Mouse (Mus musculus) MEL (cell line): Measurements from ENCODE around the gene Dennd1a. TPM values are rescaled to one million over a fixed set of nuclear protein-coding genes. Genes with fewer than 3 reads are reported as not detected.

ENCODE experiments used
- DNase-seq: peaks from one replicate; pipeline ENCODE4 v3.0.0; 2011; ENCODE audit warnings: low read depth, low spot score
- H3K27ac ChIP-seq: 2 replicates; pipeline ENCODE4 v1.5.1; 2012; ENCODE audit warnings: low read depth, mild to moderate bottlenecking, control low read depth, low read length, moderate library complexity; ENCODE audit not compliant: control insufficient read depth
- H3K27me3 ChIP-seq, 2 experiments: fragments of 150-350 bp in 1 of 2; sonication (generic) in 1 of 2; 2 replicates each; pipeline ENCODE4 v1.6.1; 2012; ENCODE audit warnings: low read length in 2 of 2, mild to moderate bottlenecking in 2 of 2, improper control_type of control experiment in 1 of 2, moderate library complexity in 1 of 2; ENCODE audit not compliant: insufficient read depth in 2 of 2, control insufficient read depth in 1 of 2
- H3K36me3 ChIP-seq, 2 experiments: 2 replicates each; pipeline ENCODE4 v1.6.1; 2012 to 2014; ENCODE audit warnings: low read length in 2 of 2, improper control_type of control experiment in 1 of 2, inconsistent platforms in 1 of 2, mild to moderate bottlenecking in 1 of 2; ENCODE audit not compliant: insufficient read depth in 2 of 2, control insufficient read depth in 1 of 2
- H3K4me1 ChIP-seq, 2 experiments: fragments of 150-350 bp in 1 of 2; sonication (generic) in 1 of 2; 2 replicates each; pipeline ENCODE4 v1.6.1; 2012; ENCODE audit warnings: low read length in 2 of 2, improper control_type of control experiment in 1 of 2, mild to moderate bottlenecking in 1 of 2; ENCODE audit not compliant: insufficient read depth in 2 of 2, control insufficient read depth in 1 of 2
- H3K4me3 ChIP-seq, 2 experiments: fragments of 150-350 bp in 1 of 2; sonication (generic) in 1 of 2; 2 replicates each; pipeline ENCODE4 v1.5.1; 2012; ENCODE audit warnings: low read depth in 2 of 2, low read length in 2 of 2, mild to moderate bottlenecking in 2 of 2, moderate library complexity in 2 of 2, control low read depth in 1 of 2, improper control_type of control experiment in 1 of 2; ENCODE audit not compliant: control insufficient read depth in 1 of 2, insufficient read depth in 1 of 2
- H3K79me2 ChIP-seq: 2 replicates; pipeline ENCODE4 v1.6.1; 2012; ENCODE audit warnings: mild to moderate bottlenecking, low read length, moderate library complexity; ENCODE audit not compliant: control insufficient read depth, poor library complexity, insufficient read depth
- H3K9ac ChIP-seq: 2 replicates; pipeline ENCODE4 v1.6.1; 2012; ENCODE audit warnings: low read depth, mild to moderate bottlenecking, control low read depth, low read length, moderate library complexity; ENCODE audit not compliant: control insufficient read depth, poor library complexity, severe bottlenecking
- H3K9me3 ChIP-seq: fragments of 150-350 bp; sonication (generic); replicated peaks from 2 replicates; pipeline ENCODE4 v1.6.1; 2012; ENCODE audit warnings: mild to moderate bottlenecking, low read length, improper control_type of control experiment, moderate library complexity; ENCODE audit not compliant: insufficient read depth
- BHLHE40 ChIP-seq: IDR thresholded peaks from 2 replicates; pipeline ENCODE4 v1.6.1; 2012; ENCODE audit warnings: low read depth, mild to moderate bottlenecking, inconsistent platforms, low read length, improper control_type of control experiment, borderline replicate concordance
- CHD2 ChIP-seq: IDR thresholded peaks from 2 replicates; pipeline ENCODE4 v1.6.1; 2011; ENCODE audit warnings: low read length, improper control_type of control experiment
- E2F4 ChIP-seq: IDR thresholded peaks from 2 replicates; pipeline ENCODE4 v1.6.1; 2011; ENCODE audit warnings: low read depth, low read length, improper control_type of control experiment, borderline replicate concordance
- ELF1 ChIP-seq: IDR thresholded peaks from 2 replicates; pipeline ENCODE4 v1.6.1; 2014; ENCODE audit warnings: low read depth, mild to moderate bottlenecking, inconsistent platforms, low read length, improper control_type of control experiment, moderate library complexity
- ETS1 ChIP-seq: IDR thresholded peaks from 2 replicates; pipeline ENCODE4 v1.6.1; 2012; ENCODE audit warnings: low read depth, mild to moderate bottlenecking, inconsistent platforms, low read length, improper control_type of control experiment, moderate library complexity
- GATA1 ChIP-seq: IDR thresholded peaks from 2 replicates; pipeline ENCODE4 v1.6.1; 2011; ENCODE audit warnings: low read depth, low read length, improper control_type of control experiment
- HCFC1 ChIP-seq: IDR thresholded peaks from 2 replicates; pipeline ENCODE4 v1.6.1; 2012; ENCODE audit warnings: low read depth, mild to moderate bottlenecking, inconsistent platforms, low read length, improper control_type of control experiment, moderate library complexity
- JUND ChIP-seq: IDR thresholded peaks from 2 replicates; pipeline ENCODE4 v1.6.1; 2011; ENCODE audit warnings: low read depth, mild to moderate bottlenecking, improper control_type of control experiment, low read length
- MAFK ChIP-seq: IDR thresholded peaks from 2 replicates; pipeline ENCODE4 v1.6.1; 2011; ENCODE audit warnings: low read depth, mild to moderate bottlenecking, low read length, improper control_type of control experiment, borderline replicate concordance
- MEF2A ChIP-seq: IDR thresholded peaks from 2 replicates; pipeline ENCODE4 v1.6.1; 2014; ENCODE audit warnings: low read depth, mild to moderate bottlenecking, inconsistent platforms, low read length, improper control_type of control experiment; ENCODE audit not compliant: poor library complexity, insufficient replicate concordance, severe bottlenecking; ENCODE audit errors: extremely low read depth
- MYC ChIP-seq: IDR thresholded peaks from 2 replicates; pipeline ENCODE4 v1.6.1; 2011; ENCODE audit warnings: low read depth, mild to moderate bottlenecking, low read length, improper control_type of control experiment, moderate library complexity
- NELFE ChIP-seq: IDR thresholded peaks from 2 replicates; pipeline ENCODE4 v1.6.1; 2011; ENCODE audit warnings: low read depth, low read length, improper control_type of control experiment
- NRF1 ChIP-seq: IDR thresholded peaks from 2 replicates; pipeline ENCODE4 v1.6.1; 2014; ENCODE audit warnings: low read depth, mild to moderate bottlenecking, inconsistent platforms, low read length, improper control_type of control experiment, moderate library complexity; ENCODE audit not compliant: poor library complexity, insufficient read depth, severe bottlenecking
- POLR2AphosphoS2 ChIP-seq: IDR thresholded peaks from 2 replicates; pipeline ENCODE4 v1.6.1; 2011; ENCODE audit warnings: low read length, improper control_type of control experiment
- SIN3A ChIP-seq: IDR thresholded peaks from 2 replicates; pipeline ENCODE4 v1.6.1; 2012; ENCODE audit warnings: low read length, improper control_type of control experiment, inconsistent platforms
- TBP ChIP-seq: IDR thresholded peaks from 2 replicates; pipeline ENCODE4 v1.8.0; 2011; ENCODE audit warnings: low read depth, low read length, improper control_type of control experiment
- TCF12 ChIP-seq: IDR thresholded peaks from 2 replicates; pipeline ENCODE4 v1.6.1; 2014; ENCODE audit warnings: low read depth, mild to moderate bottlenecking, inconsistent platforms, low read length, improper control_type of control experiment, moderate library complexity
- UBTF ChIP-seq: IDR thresholded peaks from 2 replicates; pipeline ENCODE4 v1.6.1; 2012; ENCODE audit warnings: low read depth, mild to moderate bottlenecking, inconsistent platforms, low read length, improper control_type of control experiment, moderate library complexity, borderline replicate concordance; ENCODE audit not compliant: insufficient read depth
- ZC3H11A ChIP-seq: IDR thresholded peaks from 2 replicates; pipeline ENCODE4 v1.6.1; 2012; ENCODE audit warnings: low read depth, mild to moderate bottlenecking, inconsistent platforms, low read length, improper control_type of control experiment
- ZKSCAN1 ChIP-seq: IDR thresholded peaks from 2 replicates; pipeline ENCODE4 v1.6.1; 2012; ENCODE audit warnings: low read depth, mild to moderate bottlenecking, inconsistent platforms, low read length, improper control_type of control experiment, moderate library complexity
- ZMIZ1 ChIP-seq: IDR thresholded peaks from 2 replicates; pipeline ENCODE4 v1.6.1; 2012; ENCODE audit warnings: low read depth, mild to moderate bottlenecking, inconsistent platforms, low read length, improper control_type of control experiment, moderate library complexity
- ZNF384 ChIP-seq: IDR thresholded peaks from 2 replicates; pipeline ENCODE4 v1.6.1; 2012; ENCODE audit warnings: low read depth, mild to moderate bottlenecking, inconsistent platforms, low read length, improper control_type of control experiment
- polyA plus RNA-seq, 2 experiments: library from polyadenylated mRNA; stranded (reverse) in 1 of 2; unstranded in 1 of 2; fragments of >175 nt in 1 of 2; fragments of >200 nt in 1 of 2; gene quantifications; 2 replicates each; pipeline versions ENCODE4 v1.2.1 to v1.2.4; 2012; ENCODE audit warnings: low replicate concordance in 2 of 2, low read depth in 1 of 2; ENCODE audit not compliant: insufficient read length in 2 of 2, insufficient read depth in 1 of 2, missing spikeins in 1 of 2
- total RNA-seq: library from RNA; depleted of rRNA; stranded (reverse); fragments of 300-350 nt; gene quantifications from 2 replicates; pipeline ENCODE4 v1.2.3, GENCODE M21; 2012

Gene Dennd1a
- total and polyA plus RNA-seq, 3 experiments: 5.0 to 21.8 TPM; not detected in 1

GRCm38 (mm10) chr2:37931018-37931930 lies 355.9 kb downstream of the Dennd1a start:
- no peaks in the 10 kb centered on the region; a peak in 1 of 4 replicates for H3K36me3 ChIP-seq
- H3K27ac ChIP-seq: no peak overlapping the region
- no peak for DNase-seq
- H3K27me3 ChIP-seq: no peaks in the 10 kb centered on the region
- no peak overlapping the region for H3K9ac ChIP-seq
- H3K4me3 ChIP-seq: no peak overlapping the region
- no peaks in the 10 kb centered on the region for H3K9me3 ChIP-seq
- TF ChIP-seq ZMIZ1 (no peak), ETS1 (no peak), ZNF384 (no peak), E2F4 (no peak), SIN3A (no peak), CHD2 (no peak), MAFK (no peak), TCF12 (no peak), ZKSCAN1 (no peak), UBTF (no peak), TBP (no peak), ELF1 (no peak), NRF1 (no peak), HCFC1 (no peak), BHLHE40 (no peak), JUND (no peak)
- no peaks in the 10 kb centered on the region for H3K79me2 ChIP-seq
- no peaks in the 10 kb centered on the region for H3K4me1 ChIP-seq

- Histone ChIP-seq H3K9me3 (no peaks in the 10 kb centered on the region), H3K36me3 (no peaks in the 10 kb centered on the region; a peak in 1 of 4 replicates), H3K27me3 (no peaks in the 10 kb centered on the region), H3K4me3 (no peak overlapping the region)
- no peak for DNase-seq
- TF ChIP-seq POLR2AphosphoS2: no peak
- TF ChIP-seq MYC: no peak
- no peak for TF ChIP-seq NELFE
- TF ChIP-seq GATA1: no peak
- no peak for TF ChIP-seq ZC3H11A
- TF ChIP-seq MEF2A: no peak
- no peak for TF ChIP-seq ZNF384
- TF ChIP-seq, all 39 proteins: peak for 0
- no peaks in the 10 kb centered on the region for H3K79me2 ChIP-seq
- H3K27ac ChIP-seq: no peak overlapping the region
- no peaks in the 10 kb centered on the region for H3K4me1 ChIP-seq
- no peak overlapping the region for H3K9ac ChIP-seq
Observed at GRCm38 (mm10) chr2:37926133-37926503, 361.1 kb downstream of the Dennd1a start.
